Mouse (Mus musculus): ENCODE data around the gene Clec2l. TPM values are rescaled to one million over a fixed set of nuclear protein-coding genes. Genes with fewer than 3 reads are reported as not detected.

Gene Clec2l
- polyA plus RNA-seq (2015; fragmentation: Nextera tagmentation; extraction: Ambion mirVana), result 36.8 and 43.6 TPM in 2 replicates

DNA sequence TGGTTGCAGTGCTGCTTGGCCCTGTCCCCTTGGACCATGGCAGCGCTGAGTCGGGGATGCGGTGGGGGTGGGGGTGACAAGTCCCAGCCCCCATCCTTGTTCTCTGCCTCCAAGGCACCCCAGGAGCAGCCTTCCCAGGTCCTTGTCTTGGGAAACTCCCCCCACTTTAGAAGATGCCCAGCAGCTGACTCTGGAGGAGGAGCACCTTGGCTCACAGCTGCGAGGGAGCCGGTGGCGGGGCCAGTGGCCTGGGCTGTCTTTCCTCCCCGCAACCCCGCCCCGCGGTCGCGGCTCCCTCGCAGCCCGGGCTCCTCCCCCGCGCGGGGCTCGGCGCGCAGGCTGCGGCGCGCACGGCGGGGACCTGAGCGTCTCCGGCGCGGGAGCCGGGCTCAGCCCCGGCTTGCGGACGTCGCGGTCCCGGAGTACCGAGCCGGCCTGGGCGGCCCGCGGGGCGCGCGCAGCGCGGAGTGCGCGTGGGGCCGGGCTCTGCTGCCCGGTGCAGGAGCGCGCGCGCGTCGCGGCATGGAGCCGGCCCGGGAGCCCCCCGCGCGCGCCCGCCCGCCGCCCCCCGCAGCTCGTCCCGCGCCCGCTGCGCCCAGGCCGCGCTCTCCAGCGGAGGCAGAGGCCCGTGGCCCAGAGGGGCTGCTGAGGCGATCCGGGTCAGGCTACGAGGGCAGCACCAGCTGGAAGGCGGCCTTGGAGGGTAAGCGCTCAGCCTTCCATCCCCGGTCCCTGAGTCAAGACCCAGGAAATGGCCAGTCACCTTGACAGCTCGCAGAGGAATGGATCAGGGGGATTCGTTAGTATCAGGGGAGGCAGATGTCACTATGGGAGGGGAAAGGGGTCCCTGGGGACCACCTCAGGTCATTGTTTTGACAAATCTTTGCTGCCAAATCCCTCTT lies at the start of gene Clec2l:
TSS of gene Clec2l (plus strand) at position 356 of the 902 bp plus-strand sequence.
- peaks cover 15% of the 10 kb centered on the region for H3K4me1 ChIP-seq (replicated peaks)
- H3K27me3 ChIP-seq, result 0 out of 2 replicates have a peak, but pooled peaks cover 6% of the 10 kb centered on the region
- H3K9ac ChIP-seq, result peak within 1 kb of the TSS; percentile 69
- no peaks in the 10 kb centered on the region for H3K36me3 ChIP-seq
- WGBS, result under 1% methylated on average over 56 of the region's 84 CpGs
- H3K4me3 ChIP-seq, result peak within 1 kb of the TSS; percentile 64
- ATAC-seq (ENCODE audit: low FRiP score, low read depth), result peak; percentile 89
- peak within 1 kb of the TSS; percentile 87 for H3K4me2 ChIP-seq
- H3K9me3 ChIP-seq, result no peaks in the 10 kb centered on the region
- H3K27ac ChIP-seq (replicated peaks), result peak within 1 kb of the TSS; percentile 75

DNA sequence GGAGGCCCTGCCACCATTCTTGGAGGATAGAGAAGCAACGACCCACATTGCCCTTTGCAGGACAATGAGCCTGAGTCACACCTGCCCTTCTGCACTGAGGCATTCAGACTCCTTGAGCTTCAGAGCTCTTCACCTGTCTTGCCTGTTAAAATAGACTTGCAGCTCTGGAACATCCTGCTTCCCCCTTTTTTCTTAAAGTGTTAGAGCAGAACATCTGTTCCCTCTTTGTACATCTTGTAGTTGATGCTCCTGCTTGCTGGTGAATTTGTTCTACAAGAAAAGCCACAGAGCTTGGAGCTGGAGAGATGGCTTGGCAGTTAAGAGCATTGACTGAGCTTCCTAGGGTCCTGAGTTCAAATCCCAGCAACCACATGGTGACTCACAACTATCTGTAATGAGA lies 40.5 kb upstream of the Clec2l start:
- Histone ChIP-seq H3K4me3 (no peak overlapping the region), H3K9ac (no peak overlapping the region), H3K4me1 (replicated peaks) (no peaks in the 10 kb centered on the region), H3K9me3 (no peaks in the 10 kb centered on the region), H3K27ac (replicated peaks) (no peak overlapping the region), H3K36me3 (peaks cover 27% of the 10 kb centered on the region), H3K4me2 (no peak overlapping the region), H3K27me3 (no peaks in the 10 kb centered on the region)
- WGBS, result 88% methylated on average over 1 of the region's 1 CpGs
- ATAC-seq (ENCODE audit: low FRiP score, low read depth), result no peak

DNA sequence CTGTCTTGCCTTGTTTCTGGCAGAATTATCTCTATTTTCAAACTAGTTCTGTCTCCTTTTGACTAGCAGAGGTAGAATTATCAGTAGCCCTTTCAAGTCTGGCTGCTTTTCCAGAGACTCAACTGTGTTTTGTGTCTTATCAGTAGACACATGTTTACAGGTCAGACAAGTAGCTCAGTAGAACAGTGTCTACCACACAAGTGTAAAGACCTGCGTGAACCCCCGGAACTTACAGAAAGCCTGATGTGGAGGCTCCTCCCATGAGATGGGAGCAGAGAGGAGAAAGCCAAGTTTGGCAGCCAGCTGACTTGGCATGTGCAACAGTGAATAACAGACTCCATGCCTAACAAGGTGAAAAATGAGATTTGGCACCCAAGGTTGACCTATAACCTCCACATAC lies 39.4 kb upstream of the Clec2l start:
- Histone ChIP-seq H3K9me3 (no peaks in the 10 kb centered on the region), H3K27me3 (no peaks in the 10 kb centered on the region), H3K27ac (replicated peaks) (no peak overlapping the region), H3K4me1 (replicated peaks) (no peaks in the 10 kb centered on the region), H3K4me2 (no peak overlapping the region), H3K9ac (no peak overlapping the region), H3K4me3 (no peak overlapping the region), H3K36me3 (peaks cover 18% of the 10 kb centered on the region)
- no peak for ATAC-seq (ENCODE audit: low FRiP score, low read depth)
- 87% methylated on average over 2 of the region's 2 CpGs for WGBS

DNA sequence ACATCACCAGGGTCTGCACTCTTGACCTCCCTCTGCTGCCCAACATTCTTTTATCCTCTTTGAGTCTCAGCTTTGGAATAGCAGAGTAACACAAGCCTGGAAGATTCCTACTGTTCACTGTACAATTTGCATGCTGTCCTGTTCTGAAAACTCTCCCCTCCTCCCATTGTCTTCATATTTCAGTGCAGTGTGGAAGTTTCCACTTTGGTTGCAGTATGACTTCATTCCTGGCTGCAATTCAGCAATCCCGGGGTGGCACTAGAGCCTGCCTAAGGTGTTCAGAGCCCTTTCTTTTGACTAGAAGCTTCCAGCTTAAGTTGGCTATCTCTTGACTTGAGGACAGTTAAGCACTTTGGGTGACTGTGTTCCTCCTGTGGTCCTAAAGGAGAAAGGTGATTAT lies 38.4 kb upstream of the Clec2l start:
- Histone ChIP-seq H3K4me2 (no peak overlapping the region), H3K36me3 (peaks cover 8% of the 10 kb centered on the region; the same call in 1 of the 2 replicates), H3K4me3 (no peak overlapping the region), H3K27me3 (no peaks in the 10 kb centered on the region), H3K9me3 (no peaks in the 10 kb centered on the region), H3K4me1 (replicated peaks) (no peaks in the 10 kb centered on the region), H3K9ac (no peak overlapping the region), H3K27ac (replicated peaks) (no peak overlapping the region)
- ATAC-seq (ENCODE audit: low FRiP score, low read depth), result no peak
- 84% methylated on average over 1 of the region's 1 CpGs for WGBS

DNA sequence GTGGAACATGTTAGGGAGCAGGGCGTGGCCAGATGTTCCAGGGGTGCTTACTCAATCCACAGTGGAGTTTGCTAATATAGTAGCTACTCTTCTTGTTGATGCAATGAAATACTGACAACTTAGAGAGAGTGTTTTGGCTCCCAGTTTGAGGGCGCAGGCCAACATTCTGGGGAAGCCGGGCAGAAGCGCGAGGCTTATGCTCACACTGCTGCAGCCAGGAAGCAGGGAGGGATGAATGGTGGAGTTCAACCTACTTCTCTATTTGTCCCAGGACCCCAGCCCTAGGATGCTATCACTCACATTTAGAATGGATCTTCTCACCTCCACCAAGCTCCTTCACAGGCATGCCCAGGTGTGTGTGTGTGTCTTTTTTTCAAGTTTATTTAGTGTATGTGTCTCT lies 36.8 kb upstream of the Clec2l start:
- no peak for ATAC-seq (ENCODE audit: low FRiP score, low read depth)
- no peaks in the 10 kb centered on the region for H3K27me3 ChIP-seq
- 99% methylated on average over 5 of the region's 5 CpGs for WGBS
- H3K9me3 ChIP-seq, result no peaks in the 10 kb centered on the region
- H3K36me3 ChIP-seq, result no peaks in the 10 kb centered on the region
- H3K9ac ChIP-seq, result no peak overlapping the region
- no peaks in the 10 kb centered on the region for H3K4me1 ChIP-seq (replicated peaks)
- no peak overlapping the region for H3K27ac ChIP-seq (replicated peaks)
- no peak overlapping the region for H3K4me3 ChIP-seq
- H3K4me2 ChIP-seq, result no peak overlapping the region

DNA sequence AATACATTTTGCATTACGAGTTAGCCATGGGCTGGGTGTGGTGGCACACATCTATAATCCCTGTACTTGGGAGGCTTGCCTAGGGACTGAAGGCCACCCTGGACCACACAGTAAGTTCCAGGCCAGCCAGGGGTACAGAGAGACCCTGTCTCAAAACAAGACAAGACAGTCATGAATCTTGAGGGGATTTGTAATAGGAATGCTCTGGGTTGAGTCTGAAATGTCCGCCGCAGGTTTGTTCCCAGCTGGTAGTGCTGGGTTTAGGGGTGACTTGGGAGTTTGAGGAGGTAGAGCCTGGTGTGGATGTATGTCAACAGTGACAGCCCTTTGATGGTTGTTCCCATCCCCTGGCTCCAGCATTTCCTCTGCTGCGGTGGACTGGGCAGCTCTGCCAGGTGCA lies 35.8 kb upstream of the Clec2l start:
- H3K36me3 ChIP-seq, result no peaks in the 10 kb centered on the region
- H3K4me1 ChIP-seq (replicated peaks), result no peaks in the 10 kb centered on the region
- H3K27ac ChIP-seq (replicated peaks), result no peak overlapping the region
- no peak overlapping the region for H3K4me3 ChIP-seq
- no peak overlapping the region for H3K9ac ChIP-seq
- 97% methylated on average over 4 of the region's 4 CpGs for WGBS
- ATAC-seq (ENCODE audit: low FRiP score, low read depth), result no peak
- H3K4me2 ChIP-seq, result no peak overlapping the region
- H3K27me3 ChIP-seq, result no peaks in the 10 kb centered on the region
- H3K9me3 ChIP-seq, result no peaks in the 10 kb centered on the region

DNA sequence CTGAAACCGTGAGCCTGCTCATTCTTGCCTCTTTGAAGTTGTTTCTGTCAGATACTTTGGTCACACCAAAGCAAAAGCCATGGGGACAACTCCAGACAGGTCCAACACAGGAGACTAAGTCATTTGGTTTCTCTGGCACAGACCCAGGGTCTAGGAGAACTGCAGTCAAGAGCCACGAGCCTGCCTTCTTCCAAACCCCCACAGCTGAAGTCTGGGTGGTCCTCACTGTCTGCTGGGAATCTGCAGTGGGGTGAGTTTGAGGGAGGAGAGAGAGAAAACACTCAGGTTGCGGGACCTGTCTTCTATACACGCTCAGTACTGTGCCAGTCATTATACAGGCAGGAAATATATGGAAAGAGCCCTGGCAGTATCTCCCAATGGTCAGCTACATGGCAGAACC lies 35.4 kb upstream of the Clec2l start:
- H3K27ac ChIP-seq (replicated peaks), result no peak overlapping the region
- no peaks in the 10 kb centered on the region for H3K4me1 ChIP-seq (replicated peaks)
- H3K36me3 ChIP-seq, result no peaks in the 10 kb centered on the region
- WGBS, result 86% methylated on average over 4 of the region's 4 CpGs
- H3K9me3 ChIP-seq, result no peaks in the 10 kb centered on the region
- H3K4me3 ChIP-seq, result no peak overlapping the region
- no peak overlapping the region for H3K4me2 ChIP-seq
- no peak overlapping the region for H3K9ac ChIP-seq
- no peak for ATAC-seq (ENCODE audit: low FRiP score, low read depth)
- no peaks in the 10 kb centered on the region for H3K27me3 ChIP-seq

DNA sequence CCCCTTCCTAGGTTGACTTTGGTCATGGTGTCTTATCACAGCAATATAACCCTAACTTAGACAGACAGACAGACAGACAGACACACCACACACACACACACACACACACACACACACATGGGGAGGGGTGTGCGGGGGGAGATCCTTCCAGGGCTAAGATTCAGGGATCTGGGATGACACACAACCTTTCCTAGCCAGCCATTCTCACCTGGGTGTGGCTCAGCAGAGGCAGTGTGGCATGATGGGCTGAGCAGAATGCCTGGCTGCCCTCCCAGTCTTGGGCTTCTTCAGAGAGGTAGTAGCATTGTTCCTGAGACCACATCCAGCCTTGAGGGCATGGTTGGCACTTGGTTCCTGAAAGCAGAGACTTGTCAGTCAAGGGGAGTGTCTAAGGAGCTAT lies 33.3 kb upstream of the Clec2l start:
- H3K27ac ChIP-seq (replicated peaks), result no peak overlapping the region
- whole genome bisulfite sequencing, result 88% methylated on average over 1 of the region's 1 CpGs
- no peaks in the 10 kb centered on the region for H3K9me3 ChIP-seq
- H3K4me3 ChIP-seq, result no peak overlapping the region
- peaks cover 11% of the 10 kb centered on the region; the same call in 1 of the 2 replicates for H3K27me3 ChIP-seq
- H3K9ac ChIP-seq, result no peak overlapping the region
- no peaks in the 10 kb centered on the region for H3K36me3 ChIP-seq
- no peaks in the 10 kb centered on the region for H3K4me1 ChIP-seq (replicated peaks)
- H3K4me2 ChIP-seq, result no peak overlapping the region
- ATAC-seq (ENCODE audit: low FRiP score, low read depth), result no peak

DNA sequence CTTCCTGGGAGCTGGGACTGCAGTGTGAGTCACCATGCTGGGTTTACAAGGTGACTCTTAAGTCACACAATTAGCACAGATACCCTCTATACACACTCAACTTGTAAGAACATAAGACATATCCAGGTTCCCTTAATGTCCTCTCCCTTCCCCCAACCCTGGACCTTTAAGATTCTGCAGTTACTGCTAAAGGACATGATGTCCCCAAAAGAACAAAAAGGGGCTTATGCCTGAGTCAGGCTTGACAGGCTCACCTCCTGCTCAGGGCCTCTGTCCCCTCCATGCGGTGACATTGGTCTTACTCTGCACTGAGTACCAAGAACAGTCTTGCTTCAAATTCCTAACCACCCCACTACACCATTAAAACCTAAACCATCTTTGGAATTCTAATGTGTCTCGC lies 30.0 kb upstream of the Clec2l start:
- 93% methylated on average over 2 of the region's 2 CpGs for WGBS
- no peak for ATAC-seq (ENCODE audit: low FRiP score, low read depth)
- Histone ChIP-seq H3K4me1 (replicated peaks) (peaks cover 19% of the 10 kb centered on the region), H3K4me3 (no peak overlapping the region), H3K27me3 (peaks cover 40% of the 10 kb centered on the region), H3K9ac (no peak overlapping the region), H3K9me3 (no peaks in the 10 kb centered on the region), H3K36me3 (no peaks in the 10 kb centered on the region), H3K4me2 (no peak overlapping the region), H3K27ac (replicated peaks) (no peak overlapping the region)

DNA sequence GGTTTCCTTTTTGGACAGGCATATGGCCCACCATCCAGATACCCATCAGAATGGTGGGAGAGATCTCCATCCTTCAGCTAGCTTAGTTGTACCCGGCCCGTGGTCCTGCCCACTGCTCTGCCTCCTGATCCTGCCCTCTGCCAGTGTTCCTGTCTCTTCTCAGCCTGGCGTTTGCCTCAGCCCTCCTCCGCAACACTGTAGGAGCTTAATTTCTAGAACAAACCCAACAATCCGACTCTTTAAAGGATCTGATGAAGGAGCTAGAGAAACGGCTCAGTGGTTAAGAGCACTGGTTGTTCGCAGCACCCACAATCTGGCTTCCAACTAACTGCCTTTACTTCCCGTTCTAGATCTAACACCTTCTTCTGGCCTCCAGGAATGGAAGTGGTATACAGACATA lies 28.4 kb upstream of the Clec2l start:
- Histone ChIP-seq H3K4me2 (no peak overlapping the region), H3K9me3 (no peaks in the 10 kb centered on the region), H3K27me3 (peaks cover 53% of the 10 kb centered on the region), H3K4me3 (no peak overlapping the region), H3K4me1 (replicated peaks) (peaks cover 19% of the 10 kb centered on the region), H3K36me3 (no peaks in the 10 kb centered on the region), H3K9ac (no peak overlapping the region), H3K27ac (replicated peaks) (no peak overlapping the region)
- 84% methylated on average over 8 of the region's 8 CpGs for WGBS
- no peak for ATAC-seq (ENCODE audit: low FRiP score, low read depth)

DNA sequence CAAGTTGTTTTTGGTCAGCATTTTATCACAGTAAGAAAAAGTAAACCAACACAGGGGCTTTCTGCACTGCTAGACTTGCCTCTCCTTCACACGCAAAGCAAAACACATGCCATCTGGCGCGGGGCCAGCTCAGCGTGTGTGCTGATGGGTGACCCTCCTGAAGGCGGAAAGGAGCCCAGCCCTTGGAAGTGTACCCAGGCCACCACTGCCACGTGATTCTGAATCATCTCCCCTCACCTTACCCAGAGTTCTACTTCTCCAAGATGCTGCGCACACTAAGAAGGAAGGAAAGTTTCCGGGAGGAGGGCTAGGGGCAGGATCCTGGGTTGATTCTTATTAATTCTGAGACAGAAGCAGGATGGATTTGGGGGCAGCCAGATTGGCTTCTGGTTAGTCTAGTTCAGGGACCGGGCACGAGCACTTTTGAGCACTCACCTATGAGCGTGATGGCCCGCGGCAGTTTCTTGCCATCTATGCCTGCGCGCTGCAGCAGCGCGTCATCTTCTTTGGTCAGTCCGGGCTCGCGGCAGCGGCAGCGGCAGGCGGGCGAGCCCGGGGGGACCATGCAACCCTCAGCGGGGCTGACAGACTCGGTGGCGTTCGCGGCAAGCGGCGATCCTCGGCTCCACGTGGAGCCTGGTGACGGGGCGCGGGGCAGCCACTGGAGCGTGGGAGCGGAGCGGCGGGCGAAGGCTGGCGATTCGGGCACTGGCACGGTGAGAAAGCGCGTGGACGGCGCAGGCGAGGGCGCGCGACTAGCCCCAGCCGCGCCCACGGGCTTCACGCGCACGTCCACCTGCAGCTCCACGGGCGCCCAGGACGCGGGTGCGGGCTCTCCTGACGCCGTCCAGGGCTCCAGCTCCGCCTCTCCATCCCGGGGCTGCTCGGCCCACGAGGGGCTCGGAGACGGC lies 26.7 kb upstream of the Clec2l start:
- Histone ChIP-seq H3K27ac (replicated peaks) (no peak overlapping the region), H3K9ac (peak overlapping the region; percentile 40), H3K9me3 (no peaks in the 10 kb centered on the region), H3K4me2 (peak overlapping the region; percentile 99), H3K27me3 (peaks cover 59% of the 10 kb centered on the region), H3K4me3 (peak overlapping the region; percentile 58), H3K36me3 (no peaks in the 10 kb centered on the region), H3K4me1 (replicated peaks) (peaks cover 19% of the 10 kb centered on the region)
- WGBS, result 1% methylated on average over 61 of the region's 72 CpGs
- ATAC-seq (ENCODE audit: low FRiP score, low read depth), result peak; percentile 59

All from hindbrain, embryonic 15.5 days (tissue).